Mouse (Mus musculus) stomach, postnatal 0 days (tissue): ENCODE results near the gene Rxfp4.

Experiments used
- CTCF ChIP-seq: IDR thresholded peaks from 2 replicates; pipeline ENCODE4 v1.5.1; 2016; ENCODE audit warnings: antibody characterized with exemption, low read depth, mild to moderate bottlenecking, moderate library complexity
- EP300 ChIP-seq: optimal IDR thresholded peaks from 2 replicates; pipeline ENCODE3; 2016; ENCODE audit warnings: antibody characterized with exemption

- TF ChIP-seq CTCF = no peak
- TF ChIP-seq EP300 = no peak
These were observed 3.8 kb downstream of the Rxfp4 start for GRCm38 (mm10) chr3:88649186-88649585.
